Mouse (Mus musculus) liver, adult (tissue): ENCODE data around the gene Lpp.
A peak's percentile ranks its signal among the peaks of the same experiment; 100 is the strongest.

Source experiments
- GATA4 ChIP-seq: IDR thresholded peaks from 2 replicates; pipeline ENCODE4 v1.6.1; 2014; ENCODE audit warnings: mild to moderate bottlenecking, low read length; ENCODE audit not compliant: insufficient replicate concordance

The Lpp gene

DNA sequence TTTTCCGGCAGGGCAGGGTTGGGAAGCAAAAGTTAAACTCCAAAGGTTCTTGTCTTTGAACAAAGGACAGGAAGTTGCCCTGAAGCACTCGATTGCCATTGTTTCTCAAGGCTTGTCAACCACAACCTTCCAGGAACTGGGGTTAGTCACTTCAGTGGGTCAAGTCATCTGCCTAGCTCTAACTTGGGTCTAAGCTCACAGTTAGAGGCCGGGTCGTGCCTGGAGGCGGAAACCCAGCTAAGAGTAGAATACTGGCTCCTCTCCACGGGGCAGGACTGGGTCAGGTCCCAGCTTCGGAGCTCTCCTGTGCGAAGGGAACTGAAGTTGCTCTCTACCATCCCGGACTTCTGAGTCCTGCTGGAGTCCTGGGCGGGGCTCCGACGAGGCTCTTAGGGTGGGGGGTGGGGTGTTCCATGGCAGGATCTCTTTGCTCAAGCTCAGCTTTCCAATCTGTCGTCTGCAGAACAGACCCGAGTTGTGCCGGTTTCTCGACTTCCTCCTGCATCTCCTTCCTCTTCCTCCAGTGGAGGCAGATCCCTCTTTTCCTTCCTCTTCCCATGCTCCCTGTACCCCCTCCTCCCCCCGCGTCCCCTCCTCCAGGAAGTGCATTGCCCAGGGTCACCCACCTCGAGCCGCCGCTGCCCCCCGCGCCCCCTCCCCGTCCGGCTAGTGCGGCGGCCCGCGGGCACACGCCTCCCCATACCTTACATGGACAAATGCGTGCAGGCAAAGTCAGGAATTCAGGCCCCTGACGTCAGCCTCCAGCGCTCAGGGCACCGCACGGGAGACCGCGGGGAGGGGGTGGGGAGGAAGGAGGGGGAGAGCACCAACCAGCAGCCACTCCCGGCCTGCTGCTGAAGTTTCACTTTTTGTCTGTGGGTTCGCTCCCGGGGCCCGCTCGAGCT is at the start of gene Lpp:
Gene Lpp, plus strand, starts transcription at position 857 of the 905 bp plus-strand sequence.
- TF ChIP-seq GATA4: peak; percentile 26; the same call in 1 of the 2 replicates

DNA sequence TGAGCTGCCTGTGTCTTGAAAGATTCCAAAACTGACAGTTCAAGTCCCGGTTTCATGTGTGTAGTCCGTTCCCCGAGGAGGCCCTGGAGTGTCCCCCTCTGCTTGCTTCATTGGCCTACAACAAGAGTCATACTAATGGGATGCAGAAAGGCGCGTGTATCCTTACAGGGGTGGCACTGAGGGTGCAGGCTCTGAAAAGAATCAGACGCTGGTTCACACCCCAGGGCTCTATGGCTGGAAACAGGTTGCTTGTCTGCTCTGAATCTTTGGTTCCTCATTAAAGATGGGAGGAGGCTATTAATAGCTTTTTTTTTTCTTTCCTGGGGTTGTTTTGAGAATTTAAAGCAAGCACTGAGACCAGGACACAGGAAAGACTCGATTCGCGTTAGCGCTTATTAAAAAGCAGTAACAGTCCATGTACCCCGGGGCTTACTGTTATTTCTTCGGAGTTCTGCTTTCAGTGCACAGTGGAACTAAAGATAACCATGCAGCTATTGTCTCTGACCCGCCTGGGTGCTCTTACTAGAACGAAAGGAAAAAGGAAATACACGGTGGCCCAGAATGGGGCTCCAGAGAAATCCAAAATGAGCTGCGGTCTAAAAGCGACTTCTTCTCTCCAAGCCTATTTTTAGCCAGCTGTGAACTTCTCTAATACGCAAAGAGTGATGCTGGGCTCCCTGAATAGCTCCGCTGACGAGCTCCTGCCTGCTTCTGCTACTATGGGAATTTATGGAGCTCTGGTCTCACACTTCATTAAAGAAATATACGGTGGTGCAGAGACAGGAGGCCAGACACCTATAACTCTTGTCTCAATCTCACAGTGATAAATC is 45.5 kb upstream of the Lpp start:
- TF ChIP-seq GATA4: no peak

DNA sequence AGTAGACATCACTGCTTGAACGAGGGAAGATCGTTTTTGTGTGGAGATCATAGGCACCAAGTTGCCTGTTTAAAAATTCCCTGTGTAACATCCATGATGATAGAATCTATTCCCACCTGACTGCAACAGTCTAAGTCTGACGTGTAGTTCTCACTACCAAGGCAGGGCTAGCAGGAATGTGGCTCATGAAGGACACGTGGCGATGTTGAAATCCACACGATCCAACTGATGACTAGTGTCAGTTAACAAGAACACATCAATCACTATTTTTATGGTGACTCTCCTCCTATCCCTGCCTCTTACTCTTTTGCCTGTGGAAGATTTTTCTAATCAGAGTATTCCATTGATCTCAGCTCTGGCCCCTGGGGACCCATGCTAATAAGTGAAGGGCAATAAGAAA is 43.0 kb upstream of the Lpp start:
- TF ChIP-seq GATA4: no peak

DNA sequence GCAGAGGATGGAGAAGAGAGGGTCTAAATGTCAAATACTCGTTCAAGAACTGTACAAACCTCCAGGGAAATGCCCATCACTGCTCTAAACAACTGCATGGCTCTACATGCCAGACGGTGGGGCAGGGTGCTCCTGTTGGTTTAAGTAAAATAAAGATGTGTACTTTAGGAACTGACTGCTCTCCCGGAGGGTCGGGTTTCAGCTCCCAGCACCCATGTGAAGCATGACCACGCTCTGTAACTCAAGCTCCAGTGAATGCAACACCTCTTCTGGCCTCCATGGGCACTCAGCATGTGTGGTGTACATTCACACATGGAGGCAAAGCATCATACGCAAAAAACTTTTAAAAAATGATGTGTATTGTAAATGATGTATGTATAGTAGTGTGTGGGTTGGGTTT is 42.6 kb upstream of the Lpp start:
- no peak for TF ChIP-seq GATA4

DNA sequence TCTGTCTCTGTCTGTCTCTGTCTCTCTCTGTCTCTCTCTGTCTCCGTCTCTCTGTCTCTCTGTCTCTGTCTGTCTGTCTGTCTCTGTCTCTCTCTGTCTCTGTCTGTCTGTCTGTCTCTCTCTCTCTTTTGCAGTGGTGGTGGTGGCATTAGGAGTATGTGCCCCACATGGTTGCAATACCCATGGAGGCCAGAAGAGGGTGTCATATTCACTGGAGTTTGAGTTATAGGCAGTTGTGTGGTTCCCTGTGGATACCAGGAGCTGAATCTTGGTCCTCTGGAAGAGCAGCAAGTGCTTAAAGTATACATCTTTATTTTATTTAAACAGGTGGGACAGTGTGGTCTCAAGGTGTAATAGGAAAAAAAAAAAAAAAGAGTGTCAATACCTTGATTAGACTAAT is 41.5 kb upstream of the Lpp start:
- no peak for TF ChIP-seq GATA4

DNA sequence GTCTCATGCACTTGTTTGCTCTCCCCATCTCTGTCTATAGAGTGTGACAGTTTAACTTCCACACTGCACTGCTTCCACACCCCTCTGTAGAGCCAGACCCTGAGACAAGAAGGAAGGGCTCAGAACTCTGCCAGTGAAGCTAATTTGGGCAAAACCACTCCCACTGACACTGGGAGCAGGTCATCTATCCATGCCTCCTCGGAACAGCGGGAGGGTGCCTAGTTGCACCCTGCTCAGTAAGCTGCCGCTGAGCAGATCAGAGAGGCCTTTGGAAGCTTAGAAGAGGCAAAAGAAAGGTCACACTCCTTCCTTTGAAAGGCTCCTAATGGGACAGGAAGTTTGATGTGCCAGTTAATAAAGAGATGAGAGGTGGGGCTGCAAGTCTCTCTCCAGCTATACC is 39.5 kb upstream of the Lpp start:
- no peak for TF ChIP-seq GATA4

DNA sequence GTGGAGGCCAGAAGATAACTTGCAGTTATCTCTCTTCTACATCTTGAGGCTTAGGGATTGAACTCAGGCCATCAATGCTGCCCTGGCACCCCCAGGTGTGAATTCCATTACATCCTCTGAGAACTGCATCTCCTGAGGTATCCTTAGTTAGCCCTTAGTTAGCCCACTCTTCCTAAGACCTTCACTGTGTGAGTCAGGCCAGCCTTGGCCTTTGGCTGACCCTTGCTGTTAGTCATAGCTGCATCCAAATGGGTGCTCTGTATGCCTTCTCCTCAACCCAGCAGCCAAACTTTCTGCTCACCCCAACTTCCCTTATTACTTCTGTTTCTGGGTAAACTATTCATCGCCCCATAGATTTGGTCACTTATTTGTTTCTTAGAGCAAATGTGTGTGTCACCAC is 31.6 kb upstream of the Lpp start:
- TF ChIP-seq GATA4: no peak

DNA sequence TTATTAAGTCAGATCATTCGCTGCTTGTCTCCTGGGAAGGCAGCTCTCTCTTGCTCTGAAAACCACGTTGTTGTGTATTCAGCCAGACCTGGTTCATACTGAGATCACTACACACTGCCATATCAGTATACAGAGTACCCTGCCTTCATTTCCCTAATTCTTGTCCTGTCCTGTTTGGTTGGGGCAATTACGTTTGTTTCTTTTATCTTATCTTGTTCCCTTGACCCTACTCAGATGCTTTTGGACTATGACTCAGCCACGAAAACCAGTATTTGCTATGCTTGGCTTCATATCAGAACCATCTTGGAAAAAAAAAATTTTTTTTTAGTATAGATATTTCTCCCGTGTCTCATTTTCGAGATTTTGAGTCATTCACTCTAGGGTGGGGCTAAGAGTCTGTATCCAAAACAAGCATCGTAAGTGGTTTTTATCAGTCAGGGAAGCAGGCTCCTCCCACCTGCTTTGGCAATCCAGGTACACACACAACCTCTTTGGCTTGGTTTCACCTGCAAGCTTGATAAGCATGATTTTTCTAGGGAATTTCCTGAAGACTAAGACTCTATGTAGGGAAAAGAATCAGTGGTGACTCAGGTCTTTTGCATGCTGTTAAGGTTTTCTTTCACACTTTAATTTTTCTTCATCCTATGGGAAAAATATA is 29.1 kb upstream of the Lpp start:
- peak; percentile 81; the same call in 1 of the 2 replicates for TF ChIP-seq GATA4

DNA sequence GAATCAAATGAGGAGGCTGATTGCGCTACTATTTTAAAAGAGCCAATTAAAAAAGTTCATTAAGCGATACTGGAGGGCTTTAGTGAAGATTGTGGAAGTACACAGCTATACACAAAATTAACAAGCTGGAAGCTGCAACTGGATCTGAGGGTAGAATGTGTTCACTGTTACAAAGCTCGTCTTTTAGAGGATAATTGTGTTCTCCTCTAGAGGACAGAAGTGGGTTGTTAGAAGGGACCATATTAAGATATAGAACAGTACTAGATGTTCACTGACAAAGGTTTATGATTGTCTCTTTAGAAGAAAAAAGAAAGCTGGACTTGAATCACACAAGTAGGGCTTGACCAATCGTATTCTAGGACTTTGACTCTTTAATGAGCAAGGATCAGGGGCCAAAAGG is 27.4 kb upstream of the Lpp start:
- TF ChIP-seq GATA4: no peak

DNA sequence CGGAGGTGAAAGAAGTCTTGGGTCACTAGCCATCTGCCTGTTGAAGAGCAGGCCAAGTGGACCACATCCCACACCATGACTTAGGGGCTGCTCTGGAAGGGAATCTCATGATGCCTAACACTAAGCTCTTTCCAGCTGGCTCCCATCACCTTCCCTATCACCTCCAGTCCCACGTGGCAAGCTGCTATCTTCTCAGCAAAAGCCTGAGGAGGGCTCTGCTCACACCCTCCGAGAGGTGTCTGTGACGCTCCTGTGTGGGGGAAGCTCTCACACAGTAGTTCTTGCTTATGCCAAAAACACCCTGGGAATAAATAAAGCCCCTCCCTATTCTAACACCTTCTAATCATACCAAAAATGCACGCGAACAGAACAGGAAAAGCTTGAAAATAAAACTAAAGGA is 26.2 kb upstream of the Lpp start:
- no peak for TF ChIP-seq GATA4

DNA sequence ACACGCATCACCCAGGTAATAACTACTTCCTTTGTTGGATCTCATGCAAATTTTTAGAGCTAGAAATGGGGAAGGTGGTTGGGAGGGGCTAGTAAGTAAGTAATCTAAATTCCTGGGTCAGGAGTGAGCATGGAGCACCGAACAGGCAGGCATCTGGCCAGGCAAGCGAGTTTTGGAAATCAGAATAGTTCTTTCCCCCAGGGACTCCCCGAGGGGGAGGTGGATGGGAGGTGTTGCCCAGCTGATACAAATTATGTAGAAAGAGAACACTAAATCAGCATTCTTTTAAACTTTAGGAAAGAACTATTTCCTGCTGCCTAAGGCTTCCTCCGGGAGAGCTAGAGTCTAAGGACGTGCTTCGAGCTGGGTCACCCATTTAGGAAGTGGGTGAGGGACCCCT is 25.8 kb upstream of the Lpp start:
- no peak for TF ChIP-seq GATA4

DNA sequence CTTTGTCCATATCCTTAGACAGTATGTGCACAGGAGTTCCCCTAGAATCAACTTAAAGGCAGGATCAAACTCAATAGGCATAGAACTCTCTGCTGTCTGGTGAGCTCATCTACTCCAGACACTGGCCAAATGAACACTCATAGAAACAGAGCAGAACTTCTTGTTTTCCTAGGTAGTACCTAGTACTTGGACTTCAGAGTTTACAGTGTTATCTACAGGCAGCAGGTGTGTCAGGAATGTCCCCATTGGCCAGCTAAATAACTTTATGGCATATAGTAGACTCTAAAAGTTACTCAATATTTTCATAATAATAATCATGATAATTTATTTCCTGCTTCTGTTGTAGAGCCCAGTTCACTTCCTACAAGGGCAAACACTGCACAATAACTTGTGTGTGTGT is 16.8 kb upstream of the Lpp start:
- TF ChIP-seq GATA4: no peak

DNA sequence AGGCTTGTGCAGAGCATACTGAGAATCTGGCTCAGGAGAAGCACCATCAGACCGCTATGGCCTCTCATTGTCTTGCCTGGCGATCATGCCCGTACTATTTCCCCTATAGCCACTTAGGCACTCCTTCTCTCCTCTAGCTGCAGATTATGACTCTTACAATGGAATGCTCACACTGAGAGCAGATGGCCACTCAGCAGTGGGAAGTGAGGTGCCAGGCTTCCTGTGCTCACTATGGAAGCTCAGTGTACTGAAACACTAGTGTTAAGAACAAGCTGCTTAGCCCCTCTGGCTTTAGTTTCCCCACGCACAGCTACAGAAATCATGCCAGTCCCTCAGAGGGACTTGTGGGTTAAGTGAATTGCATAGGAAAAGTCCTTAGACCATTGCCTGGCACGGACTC is 2.7 kb upstream of the Lpp start:
- no peak for TF ChIP-seq GATA4

DNA sequence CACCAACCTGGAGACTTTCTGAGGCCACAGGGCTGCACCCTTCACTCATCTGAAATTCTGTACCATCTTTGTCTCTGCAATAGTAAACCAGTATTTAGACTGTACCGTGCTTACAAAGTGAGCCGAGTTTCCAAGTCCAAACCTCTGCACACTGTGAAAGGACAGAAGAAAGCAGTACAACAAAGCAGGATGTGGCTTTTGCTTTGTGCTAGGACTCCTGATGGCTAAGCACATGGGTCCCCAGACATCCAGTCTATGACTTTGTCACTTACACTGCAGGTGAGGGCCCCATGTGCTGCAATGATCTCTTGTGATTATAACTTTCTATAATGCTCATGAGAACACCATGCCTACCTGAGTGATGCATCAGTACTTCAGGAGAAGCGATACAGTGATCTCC is 2.2 kb upstream of the Lpp start:
- TF ChIP-seq GATA4: no peak

DNA sequence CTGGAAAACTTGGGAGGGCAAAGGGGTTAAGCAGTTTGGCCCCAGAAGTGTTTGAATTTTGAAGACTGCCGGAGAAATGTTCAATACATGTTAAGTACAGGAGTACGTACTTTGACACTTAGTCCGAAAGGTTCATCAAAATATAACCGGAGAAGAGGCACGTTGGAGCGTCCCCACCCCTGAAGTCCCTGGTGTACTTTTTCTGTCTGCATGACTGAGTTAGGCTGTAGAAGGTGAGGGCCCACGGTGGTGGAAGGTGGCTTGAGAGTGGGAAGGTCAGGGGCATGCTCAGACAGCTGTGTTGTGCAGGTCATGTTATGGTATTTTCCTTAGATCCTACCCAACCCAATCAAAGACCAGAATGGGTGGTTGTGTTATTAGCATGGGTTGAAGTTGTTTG is 1.4 kb upstream of the Lpp start:
- TF ChIP-seq GATA4: no peak
